17 mouse cellular contexts compared by ENCODE assay signal in genomic region chr12:77288507-77288906, GRCm38 (mm10).
"Had no signal": no experiment of that assay in that cellular context is flagged by ENCODE, and none has a peak within 500 bp of the region (broad histone marks: within the 10 kb centered on the region; RNA-seq: fewer than 3 reads in every experiment).

No protein-coding gene starts in this region.

- H3K27ac ChIP-seq: limb, embryonic 12.5 days; limb, embryonic 15.5 days; liver, embryonic 14.5 days; macrophage; stomach, embryonic 15.5 days had no signal

- H3K4me3 ChIP-seq: limb, embryonic 12.5 days; limb, embryonic 15.5 days; stomach, embryonic 15.5 days had no signal

- H3K4me1 ChIP-seq: limb, embryonic 12.5 days; limb, embryonic 15.5 days; stomach, embryonic 15.5 days had no signal

- H3K9me3 ChIP-seq: limb, embryonic 12.5 days; limb, embryonic 15.5 days; stomach, embryonic 15.5 days had no signal

- DNase-seq: kidney, adult 9 months; kidney, postnatal 14 days; kidney, postnatal 4 days; left cerebral cortex, postnatal 4 days; liver, postnatal 0 days; lung, embryonic 14.5 days; midbrain, embryonic 14.5 days; right cerebral cortex, adult 18-20 months; right cerebral cortex, postnatal 14 days; right cerebral cortex, postnatal 4 days; thymus, postnatal 25 days had no signal

- H3K27me3 ChIP-seq: limb, embryonic 12.5 days; limb, embryonic 15.5 days; stomach, embryonic 15.5 days had no signal

- H3K9ac ChIP-seq: limb, embryonic 12.5 days; limb, embryonic 15.5 days; liver, embryonic 14.5 days; liver, postnatal 0 days; lung, embryonic 14.5 days; stomach, embryonic 15.5 days had no signal

- H3K36me3 ChIP-seq: limb, embryonic 12.5 days; limb, embryonic 15.5 days; stomach, embryonic 15.5 days had no signal

- ATAC-seq: liver, postnatal 0 days; lung, postnatal 0 days had no signal
